Mouse (Mus musculus) liver, embryonic 14.5 days (tissue): ENCODE results near the gene Pcbp1. TPM values are rescaled to one million over a fixed set of nuclear protein-coding genes. Genes with fewer than 3 reads are reported as not detected.
"Not testable (repeated sequence)": the region's sequence is repeated elsewhere in the genome, so short reads cannot be mapped to it uniquely, and the experiment has no call there.

Source experiments
- ATAC-seq: fragments of 200-750 bp; cut with Nextera tagmentation; 2 replicates; pipeline ENCODE4 v1.8.0; 2017; ENCODE audit warnings: moderate number of reproducible peaks, mild to moderate bottlenecking, moderate library complexity; ENCODE audit not compliant: insufficient read depth
- DNase-seq, 3 experiments: peaks; one replicate each; pipeline ENCODE4 v3.0.0-alpha.2; 2012 to 2013; ENCODE audit warnings: low read depth in 3 of 3, low spot score in 3 of 3
- H3K27ac ChIP-seq: fragments of 300-500 bp; sonication (generic); 2 replicates; pipeline ENCODE4 v1.5.1; 2014; ENCODE audit warnings: moderate library complexity, mild to moderate bottlenecking, control low read depth, inconsistent platforms
- H3K27me3 ChIP-seq: fragments of 300-500 bp; sonication (generic); 2 replicates; pipeline ENCODE4 v1.6.1; 2014; ENCODE audit warnings: mild to moderate bottlenecking, low read length, moderate library complexity; ENCODE audit not compliant: control insufficient read depth, insufficient read depth
- H3K36me3 ChIP-seq: fragments of 300-500 bp; sonication (generic); replicated peaks from 2 replicates; pipeline ENCODE4 v1.6.1; 2014; ENCODE audit warnings: low read depth; ENCODE audit not compliant: control insufficient read depth, insufficient read depth
- H3K4me1 ChIP-seq, 2 experiments: fragments of 200-500 bp in 1 of 2; fragments of 300-500 bp in 1 of 2; sonication (generic) in 1 of 2; replicated peaks; 2 replicates each; pipeline ENCODE4 v1.6.1; 2012 to 2014; ENCODE audit warnings: antibody characterized with exemption in 1 of 2, inconsistent platforms in 1 of 2, low read length in 1 of 2; ENCODE audit not compliant: control insufficient read depth in 2 of 2, insufficient read depth in 2 of 2
- H3K4me2 ChIP-seq: fragments of 300-500 bp; sonication (generic); 2 replicates; pipeline ENCODE4 v1.6.1; 2014; ENCODE audit warnings: low read depth, mild to moderate bottlenecking, control low read depth, moderate library complexity
- H3K4me3 ChIP-seq, 2 experiments: fragments of 200-500 bp in 1 of 2; fragments of 300-500 bp in 1 of 2; sonication (generic) in 1 of 2; 2 replicates each; pipeline ENCODE4 v1.5.1; 2012 to 2014; ENCODE audit warnings: low read depth in 2 of 2, low read length in 2 of 2, mild to moderate bottlenecking in 2 of 2, control low read depth in 1 of 2, inconsistent platforms in 1 of 2, moderate library complexity in 1 of 2; ENCODE audit not compliant: insufficient read depth in 1 of 2
- H3K9ac ChIP-seq: fragments of 300-500 bp; sonication (generic); replicated peaks from 2 replicates; pipeline ENCODE4 v1.6.1; 2014; ENCODE audit warnings: mild to moderate bottlenecking, control low read depth, moderate library complexity
- H3K9me3 ChIP-seq: fragments of 300-500 bp; sonication (generic); 2 replicates; pipeline ENCODE4 v1.6.1; 2016; ENCODE audit warnings: low read length, mixed read lengths; ENCODE audit not compliant: control insufficient read depth
- CTCF ChIP-seq: IDR thresholded peaks from 2 replicates; pipeline ENCODE4 v1.5.1; 2016; ENCODE audit warnings: antibody characterized with exemption, low read depth, control low read depth
- EP300 ChIP-seq: IDR thresholded peaks from 2 replicates; pipeline ENCODE4 v1.6.1; 2016; ENCODE audit warnings: antibody characterized with exemption, low read depth
- WGBS: fragments of 180-500 bp; shearing (Covaris S2); extraction: QIAGEN DNeasy Blood & Tissue Kit; methylation state at CpG from one replicate; pipeline ENCODE4 v1.1.7; 2014; ENCODE audit not compliant: insufficient replicate concordance; 5-methylcytosine and 5-hydroxymethylcytosine counted together
- polyA plus RNA-seq, 2 experiments: library from polyadenylated mRNA; depleted of rRNA in 1 of 2; stranded (reverse) in 1 of 2; unstranded in 1 of 2; fragments of >200 nt; fragmentation: Nextera tagmentation in 1 of 2; extraction: Ambion mirVana in 1 of 2; gene quantifications; 2 replicates each; pipeline versions ENCODE4 v1.2.1 to v1.2.3; 2012 to 2014

Pcbp1 gene
- polyA plus RNA-seq, 2 experiments, result 136 to 188 TPM

DNA sequence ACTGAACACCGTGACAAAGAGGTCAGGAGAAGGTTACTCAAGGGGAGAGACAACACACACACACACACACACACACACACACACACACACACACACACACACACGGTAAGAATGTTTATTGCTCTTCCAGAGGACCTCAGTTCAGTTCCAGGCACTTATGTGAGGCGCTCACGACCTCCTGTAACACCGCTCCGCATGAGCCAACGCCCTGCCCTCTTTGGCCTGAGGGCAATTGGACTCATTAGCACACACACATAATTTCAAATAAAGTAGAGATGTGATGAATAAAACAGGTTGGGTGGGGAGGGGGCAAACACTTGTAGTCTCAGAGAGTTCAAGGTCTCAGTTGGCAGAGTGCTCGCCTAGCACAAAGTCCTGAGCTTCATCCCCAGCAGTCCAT is 30.0 kb downstream of the Pcbp1 start:
- Histone ChIP-seq H3K27me3 (no peaks in the 10 kb centered on the region), H3K4me3 (peak overlapping the region in 1 of 2 experiments; percentile 37; a peak in 1 of 4 replicates), H3K4me1 (peaks cover 0 to 24% of the 10 kb centered on the region in 2 experiments; a peak in 2 of 4 replicates), H3K36me3 (no peaks in the 10 kb centered on the region), H3K9ac (no peak overlapping the region), H3K9me3 (peaks cover 2% of the 10 kb centered on the region), H3K27ac (no peak overlapping the region), H3K4me2 (peak overlapping the region; percentile 49)
- no peak for TF ChIP-seq CTCF
- no peak for TF ChIP-seq EP300
- ATAC-seq (no peak), DNase-seq (no peak)
- 71% methylated on average over 8 of the region's 8 CpGs for WGBS

DNA sequence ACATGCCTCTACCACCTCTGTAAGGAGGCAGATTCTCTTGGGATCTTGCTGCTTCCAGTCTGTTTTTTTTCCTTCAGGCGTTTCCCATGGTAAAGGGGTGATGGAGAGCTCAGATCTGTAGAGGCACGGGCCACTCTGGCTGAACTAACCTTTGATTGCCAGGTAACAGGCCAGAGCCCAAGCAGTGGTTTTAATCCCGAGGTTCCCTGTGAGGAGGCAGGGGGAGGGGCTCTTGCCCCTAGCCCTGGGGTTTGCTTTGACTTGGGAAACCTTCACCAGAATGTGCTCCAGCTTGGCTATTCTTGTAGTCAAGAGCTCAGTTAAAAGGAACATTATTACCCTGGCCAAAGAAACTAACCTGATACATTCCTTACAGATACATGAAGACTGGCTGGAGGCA is 30.5 kb downstream of the Pcbp1 start:
- no peak overlapping the region for H3K9ac ChIP-seq
- H3K4me1 ChIP-seq, result peaks cover 0 to 24% of the 10 kb centered on the region in 2 experiments; a peak in 2 of 4 replicates
- H3K36me3 ChIP-seq, result no peaks in the 10 kb centered on the region
- TF ChIP-seq EP300 (no peak), CTCF (no peak)
- WGBS, result 55% methylated on average over 3 of the region's 3 CpGs
- no peak for ATAC-seq
- no peak overlapping the region for H3K4me3 ChIP-seq
- peaks cover 2% of the 10 kb centered on the region for H3K9me3 ChIP-seq
- H3K27me3 ChIP-seq, result no peaks in the 10 kb centered on the region
- H3K4me2 ChIP-seq, result peak overlapping the region; percentile 49; the same call in 1 of the 2 replicates
- no peak for DNase-seq
- H3K27ac ChIP-seq, result no peak overlapping the region

DNA sequence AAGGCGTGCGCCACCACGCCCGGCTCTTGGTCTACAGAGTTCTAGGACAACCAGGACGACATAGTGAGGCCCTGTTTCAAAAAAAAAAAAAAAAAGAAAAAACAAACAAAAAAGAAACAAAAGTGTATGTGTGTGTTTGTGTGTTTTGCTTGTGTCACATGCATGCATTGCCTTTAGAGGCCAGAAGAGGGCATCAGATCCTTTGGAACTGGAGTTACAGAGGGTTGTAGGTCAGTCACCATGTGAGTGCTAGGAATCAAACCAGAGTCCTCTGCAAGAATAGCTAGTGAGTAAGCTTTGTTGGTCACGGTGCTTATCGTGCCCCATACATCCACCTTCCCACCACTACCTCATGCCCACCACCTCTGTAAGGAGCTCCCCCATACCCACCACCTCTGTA is 31.4 kb downstream of the Pcbp1 start:
- 74% methylated on average over 7 of the region's 7 CpGs for WGBS
- Histone ChIP-seq H3K9ac (no peak overlapping the region), H3K27ac (no peak overlapping the region), H3K36me3 (no peaks in the 10 kb centered on the region), H3K4me3 (no peak overlapping the region), H3K4me2 (no peak overlapping the region), H3K4me1 (peaks cover 0 to 24% of the 10 kb centered on the region in 2 experiments; a peak in 2 of 4 replicates), H3K27me3 (no peaks in the 10 kb centered on the region), H3K9me3 (peaks cover 2% of the 10 kb centered on the region)
- TF ChIP-seq CTCF, result peak; percentile 59
- TF ChIP-seq EP300, result no peak
- no peak for ATAC-seq
- no peak for DNase-seq

DNA sequence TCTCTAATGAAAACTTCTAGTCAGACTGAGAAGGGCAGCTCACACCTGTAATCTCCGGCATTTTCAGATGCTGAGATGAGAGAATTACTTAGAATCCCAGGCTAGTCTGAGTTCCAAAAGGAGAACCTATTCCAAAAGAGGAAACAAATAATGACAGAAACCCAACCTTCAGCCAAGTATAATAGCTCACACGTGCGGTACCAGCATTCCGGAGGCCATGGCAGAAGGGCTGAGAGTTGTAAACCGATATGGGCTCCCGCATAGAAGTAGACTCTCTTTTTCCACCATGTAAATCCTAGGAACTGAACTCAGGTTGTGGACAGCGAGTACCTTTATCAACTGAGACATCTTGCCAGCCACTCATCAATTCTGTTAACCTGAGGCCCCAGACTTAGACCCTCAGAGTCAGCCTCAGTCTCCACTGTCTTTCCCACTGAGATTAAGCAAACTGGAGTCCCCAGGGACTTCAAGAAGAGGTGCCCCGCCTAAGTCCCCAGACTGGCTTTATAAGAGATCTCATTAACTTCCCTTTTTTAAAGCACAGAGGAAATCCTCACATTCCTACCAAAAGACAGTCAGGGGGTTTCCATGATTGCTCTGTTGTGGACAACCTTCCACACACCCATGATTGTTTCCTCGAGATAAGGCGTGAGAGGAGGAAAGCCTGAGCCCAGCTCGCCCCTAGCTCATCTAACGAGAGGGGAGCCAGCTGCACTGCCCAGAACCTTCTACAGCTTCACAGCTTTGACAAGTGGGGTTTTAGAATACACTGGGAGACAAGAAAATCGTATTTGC is 32.5 kb downstream of the Pcbp1 start:
- peaks cover 0 to 21% of the 10 kb centered on the region in 2 experiments; a peak in 2 of 4 replicates for H3K4me1 ChIP-seq
- TF ChIP-seq CTCF, result no peak
- TF ChIP-seq EP300, result no peak
- ATAC-seq (no peak), DNase-seq (no peak)
- no peaks in the 10 kb centered on the region for H3K36me3 ChIP-seq
- H3K9ac ChIP-seq, result no peak overlapping the region
- no peak overlapping the region for H3K27ac ChIP-seq
- no peaks in the 10 kb centered on the region for H3K27me3 ChIP-seq
- H3K9me3 ChIP-seq, result peaks cover 2% of the 10 kb centered on the region
- no peak overlapping the region for H3K4me3 ChIP-seq
- no peak overlapping the region for H3K4me2 ChIP-seq
- 19% methylated on average over 13 of the region's 13 CpGs for WGBS

DNA sequence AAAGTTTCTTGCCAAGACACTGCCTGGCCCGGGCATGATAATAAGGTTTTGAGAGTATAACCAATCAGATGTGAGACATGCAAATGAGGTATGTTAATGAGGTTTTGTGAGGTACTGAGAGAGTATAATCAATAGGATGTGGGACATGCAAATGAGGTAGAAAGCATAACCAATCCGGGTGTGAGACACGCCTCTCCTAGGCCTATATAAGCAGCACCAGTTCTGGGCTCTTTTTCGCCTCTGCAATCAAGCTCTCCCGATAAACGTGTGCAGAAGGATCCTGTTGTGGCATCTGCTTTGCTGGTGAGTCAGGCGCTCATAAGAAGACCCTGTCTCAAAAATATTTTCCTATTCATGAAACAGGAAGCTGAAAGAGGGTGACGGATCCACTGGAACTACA is 35.7 kb downstream of the Pcbp1 start:
- H3K9ac ChIP-seq, H3K4me2 ChIP-seq, H3K9me3 ChIP-seq, H3K4me3 ChIP-seq, H3K36me3 ChIP-seq, ATAC-seq, H3K27me3 ChIP-seq, H3K27ac ChIP-seq, DNase-seq: not testable (repeated sequence)
- peaks cover 6 to 25% of the 10 kb centered on the region in 2 experiments; a peak in 3 of 4 replicates for H3K4me1 ChIP-seq
- WGBS, result 79% methylated on average over 8 of the region's 8 CpGs
